Mouse (Mus musculus) kidney, postnatal 4 days (tissue): ENCODE measurements around the gene Spock2.
A peak's percentile ranks its signal among the peaks of the same experiment; 100 is the strongest.
"Not testable (repeated sequence)": the region's sequence is repeated elsewhere in the genome, so short reads cannot be mapped to it uniquely, and the experiment has no call there.

Experiments
- DNase-seq, 2 experiments: peaks; one replicate each; pipeline ENCODE4 v3.0.0; 2021; ENCODE audit warnings: mixed read lengths in 2 of 2

The Spock2 gene

GRCm38 (mm10) chr10:60148087-60148486 is 42.1 kb downstream of the Spock2 start:
- DNase-seq = peak; percentile 90

- DNase-seq = no peak
These were observed 45.2 kb downstream of the Spock2 start for GRCm38 (mm10) chr10:60151107-60151663.

GRCm38 (mm10) chr10:60156016-60156415 is 50.0 kb downstream of the Spock2 start:
- no peak for DNase-seq

- DNase-seq = no peak
These were observed 52.1 kb downstream of the Spock2 start for GRCm38 (mm10) chr10:60158144-60158543.

- DNase-seq = not testable (repeated sequence)
These were observed 55.4 kb downstream of the Spock2 start for GRCm38 (mm10) chr10:60161397-60161796.

GRCm38 (mm10) chr10:60162184-60162972 is 56.4 kb downstream of the Spock2 start:
- DNase-seq = not testable (repeated sequence)

- DNase-seq = no peak
These were observed 56.9 kb downstream of the Spock2 start for GRCm38 (mm10) chr10:60162973-60163255.

- no peak for DNase-seq
These were observed 58.9 kb downstream of the Spock2 start for GRCm38 (mm10) chr10:60164869-60165268.

- no peak for DNase-seq
These were observed 60.0 kb downstream of the Spock2 start for GRCm38 (mm10) chr10:60166068-60166467.

GRCm38 (mm10) chr10:60168306-60168705 is 62.3 kb downstream of the Spock2 start:
- no peak for DNase-seq

- DNase-seq = no peak
These were observed 62.9 kb downstream of the Spock2 start for GRCm38 (mm10) chr10:60168960-60169359.

GRCm38 (mm10) chr10:60170326-60171089 is 64.5 kb downstream of the Spock2 start:
- DNase-seq = no peak

- no peak for DNase-seq
These were observed 65.3 kb downstream of the Spock2 start for GRCm38 (mm10) chr10:60171368-60171767.

- no peak for DNase-seq
These were observed 66.3 kb downstream of the Spock2 start for GRCm38 (mm10) chr10:60172306-60172705.

- DNase-seq = peak; percentile 27 to 51
These were observed 67.0 kb downstream of the Spock2 start for GRCm38 (mm10) chr10:60173035-60173434.

- no peak for DNase-seq
These were observed 68.5 kb downstream of the Spock2 start for GRCm38 (mm10) chr10:60174506-60174905.

GRCm38 (mm10) chr10:60175306-60175705 is 69.3 kb downstream of the Spock2 start:
- DNase-seq = not testable (repeated sequence)
